Mouse (Mus musculus) heart, postnatal 14 days (tissue): ENCODE measurements around the gene Gmppb. TPM values are rescaled to one million over a fixed set of nuclear protein-coding genes. Genes with fewer than 3 reads are reported as not detected.
A peak's percentile ranks its signal among the peaks of the same experiment; 100 is the strongest.

Experiments
- DNase-seq, 2 experiments: peaks; one replicate each; pipeline ENCODE4 v3.0.0; 2021 to 2022
- intact Hi-C: fragments of 180-260 bp; cut with DNase I; formaldehyde crosslinking; loops from one replicate; pipeline ENCODE4 v1.15.1; 2025
- total RNA-seq, 2 experiments: library from RNA; stranded (reverse); gene quantifications; 2 replicates each; pipeline ENCODE4 v1.2.3; 2021

The Gmppb gene
- total RNA-seq, 2 experiments from 2014 or later, result 9.2 to 11.4 TPM

- intact Hi-C loops, result no loop called here
Observed at GRCm38 (mm10) chr9:108048566-108048955, 481 bp upstream of the Gmppb start.

GRCm38 (mm10) chr9:108049561-108050251 lies 664 bp downstream of the Gmppb start:
- intact Hi-C loops, result loop anchor here (5.0 kb wide), 2 partner anchors 47 to 147 kb away; partner anchors contain the start of gene Ip6k1
- DNase-seq, result no peak

More at GRCm38 (mm10) chr9:108048566-108048955, 481 bp upstream of the Gmppb start:
- no peak for DNase-seq

GRCm38 (mm10) chr9:108051184-108051930 lies 2.3 kb downstream of the Gmppb start:
- intact Hi-C loops, result loop anchor here (5.0 kb wide), 2 partner anchors 49 to 149 kb away; partner anchors contain the start of gene Ip6k1
- no peak for DNase-seq

- DNase-seq, result no peak
- intact Hi-C loops, result loop anchor here (2.0 to 5.0 kb wide), 3 partner anchors 50 to 150 kb away; partner anchors contain the start of gene Ip6k1
Observed at GRCm38 (mm10) chr9:108051931-108052220, 2.8 kb downstream of the Gmppb start.

GRCm38 (mm10) chr9:108052411-108052810 lies 3.4 kb downstream of the Gmppb start:
- intact Hi-C loops, result loop anchor here (2.0 to 5.0 kb wide), 3 partner anchors 50 to 150 kb away; partner anchors contain the start of gene Ip6k1
- no peak for DNase-seq

GRCm38 (mm10) chr9:108052885-108053664 lies 4.0 kb downstream of the Gmppb start, which contains the start of gene Amigo3:
Gene Amigo3 (plus strand): TSS chr9:108053159.
- intact Hi-C loops, result loop anchor here (2.0 to 5.0 kb wide), 3 partner anchors 51 to 151 kb away; partner anchors contain the start of gene Ip6k1
- peak; percentile 96 to 98 for DNase-seq

GRCm38 (mm10) chr9:108053665-108054225 lies 4.7 kb downstream of the Gmppb start:
- no peak for DNase-seq
- intact Hi-C loops, result loop anchor here (2.0 to 5.0 kb wide), 3 partner anchors 51 to 151 kb away; partner anchors contain the start of gene Ip6k1

GRCm38 (mm10) chr9:108054331-108055040 lies 5.4 kb downstream of the Gmppb start:
- DNase-seq, result no peak

GRCm38 (mm10) chr9:108055061-108055460 lies 6.0 kb downstream of the Gmppb start:
- intact Hi-C loops, result no loop called here
- DNase-seq, result no peak

More at GRCm38 (mm10) chr9:108054331-108055040, 5.4 kb downstream of the Gmppb start:
- intact Hi-C loops, result loop anchor here (5.0 kb wide), 2 partner anchors 52 to 152 kb away; partner anchors contain the start of gene Ip6k1

- no peak for DNase-seq
- intact Hi-C loops, result no loop called here
Observed at GRCm38 (mm10) chr9:108055661-108056237, 6.7 kb downstream of the Gmppb start.

- no peak for DNase-seq
- intact Hi-C loops, result no loop called here
Observed at GRCm38 (mm10) chr9:108056361-108057261, 7.6 kb downstream of the Gmppb start.

GRCm38 (mm10) chr9:108057262-108057562 lies 8.2 kb downstream of the Gmppb start:
- intact Hi-C loops, result no loop called here
- DNase-seq, result peak; percentile 44 to 53

GRCm38 (mm10) chr9:108058291-108058690 lies 9.2 kb downstream of the Gmppb start:
- intact Hi-C loops, result no loop called here
- no peak for DNase-seq

- DNase-seq, result no peak
- intact Hi-C loops, result no loop called here
Observed at GRCm38 (mm10) chr9:108062142-108062541, 13.1 kb downstream of the Gmppb start.

GRCm38 (mm10) chr9:108063361-108063760 lies 14.3 kb downstream of the Gmppb start:
- DNase-seq, result no peak
- intact Hi-C loops, result no loop called here

GRCm38 (mm10) chr9:108065491-108066011 lies 16.5 kb downstream of the Gmppb start:
- intact Hi-C loops, result loop anchor here (1.0 kb wide), 1 partner anchor 102 kb away; no protein-coding TSS in a partner anchor
- DNase-seq, result peak; percentile 61 to 73

GRCm38 (mm10) chr9:108067199-108067598 lies 18.2 kb downstream of the Gmppb start:
- DNase-seq, result no peak
- intact Hi-C loops, result no loop called here

GRCm38 (mm10) chr9:108067900-108068299 lies 18.9 kb downstream of the Gmppb start:
- intact Hi-C loops, result loop anchor here (1.0 kb wide), 1 partner anchor 164 kb away; no protein-coding TSS in a partner anchor
- peak; percentile 84 to 93 for DNase-seq
